Mouse (Mus musculus): ENCODE results near the gene Zfp518b. TPM values are rescaled to one million over a fixed set of nuclear protein-coding genes. Genes with fewer than 3 reads are reported as not detected.

Zfp518b gene
- polyA plus RNA-seq, 1 experiment = 3.3 TPM

DNA sequence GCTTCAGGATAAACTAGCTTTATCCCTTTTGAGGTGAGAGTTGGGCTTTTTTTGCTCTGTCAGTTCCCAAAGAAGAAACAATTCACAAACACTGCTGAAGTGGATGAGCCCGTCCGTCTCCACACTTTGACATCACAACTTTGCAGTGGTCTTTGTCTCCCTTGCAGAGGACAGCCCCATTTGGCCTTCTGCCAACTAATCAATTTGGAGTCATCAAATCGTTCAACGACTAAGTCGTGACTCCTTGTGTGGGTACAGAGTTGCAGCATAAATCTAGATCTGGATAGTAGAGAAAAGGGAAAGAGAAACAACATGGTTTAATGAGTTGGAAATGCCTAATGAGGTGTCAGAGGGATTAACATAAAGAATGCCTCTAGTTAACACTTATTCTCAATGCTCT is 33.2 kb downstream of the Zfp518b start:
- Histone ChIP-seq H3K36me3 (ENCODE audit: control insufficient read depth, insufficient read depth) (no peaks in the 10 kb centered on the region), H3K79me2 (ENCODE audit: control insufficient read depth, insufficient read depth) (no peaks in the 10 kb centered on the region), H3K79me3 (ENCODE audit: low read depth) (no peaks in the 10 kb centered on the region), H3K4me3 (ENCODE audit: insufficient read depth, poor library complexity, severe bottlenecking) (no peak overlapping the region), H3ac (ENCODE audit: control insufficient read depth, insufficient read length, low read depth) (no peak overlapping the region), H3K27me3 (ENCODE audit: control insufficient read depth, insufficient read depth, insufficient read length) (no peaks in the 10 kb centered on the region)
- TF ChIP-seq CTCF (IDR thresholded peaks at IDR 0.05; ENCODE audit: control insufficient read depth, insufficient read depth, insufficient read length) = no peak
- TF ChIP-seq MAX (IDR thresholded peaks at IDR 0.05) = no peak
- no peak for TF ChIP-seq USF1 (IDR thresholded peaks at IDR 0.05; ENCODE audit: low read depth)
- no peak for TF ChIP-seq MYOG (IDR thresholded peaks at IDR 0.05; ENCODE audit: control insufficient read depth, extremely low read depth, insufficient read length)
- TF ChIP-seq MYOD1 (IDR thresholded peaks at IDR 0.05; ENCODE audit: control insufficient read depth, insufficient read length, low read depth) = no peak
- TF ChIP-seq FOSL1 (IDR thresholded peaks at IDR 0.05; ENCODE audit: insufficient read depth, low read length, poor library complexity, severe bottlenecking) = no peak
- TF ChIP-seq CEBPB (IDR thresholded peaks at IDR 0.05; ENCODE audit: low read depth) = no peak

DNA sequence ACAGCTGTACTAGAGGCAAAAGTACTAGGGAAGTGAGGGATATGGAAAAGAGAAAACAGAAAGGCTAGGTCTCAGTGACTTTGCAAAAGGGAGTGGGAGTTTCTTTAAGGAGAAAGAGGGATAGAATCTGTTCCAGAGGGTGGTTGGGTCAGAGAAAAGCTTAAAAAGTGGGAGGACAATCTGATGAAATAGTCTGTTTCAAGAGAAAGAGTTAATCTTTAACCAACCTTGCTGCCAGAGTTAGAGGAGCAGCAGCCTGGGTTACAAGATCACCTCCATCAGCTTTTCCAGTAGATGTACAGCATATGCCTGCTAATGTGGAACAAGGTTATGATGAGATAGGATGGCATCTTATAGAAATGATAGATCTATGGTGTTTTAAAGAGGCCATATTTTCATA is 43.1 kb downstream of the Zfp518b start:
- Histone ChIP-seq H3K79me3 (ENCODE audit: low read depth) (no peaks in the 10 kb centered on the region), H3K79me2 (ENCODE audit: control insufficient read depth, insufficient read depth) (no peaks in the 10 kb centered on the region), H3K36me3 (ENCODE audit: control insufficient read depth, insufficient read depth) (no peaks in the 10 kb centered on the region), H3K4me3 (ENCODE audit: insufficient read depth, poor library complexity, severe bottlenecking) (no peak overlapping the region), H3K27me3 (ENCODE audit: control insufficient read depth, insufficient read depth, insufficient read length) (no peaks in the 10 kb centered on the region), H3ac (ENCODE audit: control insufficient read depth, insufficient read length, low read depth) (no peak overlapping the region)
- TF ChIP-seq CTCF (IDR thresholded peaks at IDR 0.05; ENCODE audit: control insufficient read depth, insufficient read depth, insufficient read length) (no peak), FOSL1 (IDR thresholded peaks at IDR 0.05; ENCODE audit: insufficient read depth, low read length, poor library complexity, severe bottlenecking) (no peak), CEBPB (IDR thresholded peaks at IDR 0.05; ENCODE audit: low read depth) (no peak), USF1 (IDR thresholded peaks at IDR 0.05; ENCODE audit: low read depth) (no peak), MAX (IDR thresholded peaks at IDR 0.05) (no peak), MYOG (IDR thresholded peaks at IDR 0.05; ENCODE audit: control insufficient read depth, extremely low read depth, insufficient read length) (no peak), MYOD1 (IDR thresholded peaks at IDR 0.05; ENCODE audit: control insufficient read depth, insufficient read length, low read depth) (no peak)

DNA sequence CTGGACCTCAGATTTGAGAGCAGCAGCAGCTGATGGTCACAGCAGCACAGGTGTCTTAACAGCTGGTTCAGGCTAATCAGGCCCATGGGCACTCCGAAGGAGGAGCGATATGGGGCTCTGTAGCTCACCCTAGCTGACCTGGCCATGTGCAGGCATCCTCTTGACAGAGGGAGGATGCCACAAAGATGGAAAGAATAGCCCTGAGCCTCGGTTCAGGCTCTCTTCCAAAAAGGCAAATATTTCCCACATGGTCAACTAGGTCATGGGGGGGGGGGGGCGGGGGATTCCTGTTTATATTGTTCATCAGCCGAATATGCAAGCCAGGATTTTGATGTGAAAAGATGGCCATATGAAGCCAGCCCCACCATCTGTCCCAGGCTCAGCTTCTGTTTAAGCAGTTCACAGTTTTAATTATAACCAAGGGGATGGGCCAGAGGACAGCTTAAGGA is 48.3 kb downstream of the Zfp518b start:
- Histone ChIP-seq H3ac (ENCODE audit: control insufficient read depth, insufficient read length, low read depth) (no peak overlapping the region), H3K4me3 (ENCODE audit: insufficient read depth, poor library complexity, severe bottlenecking) (no peak overlapping the region), H3K79me2 (ENCODE audit: control insufficient read depth, insufficient read depth) (no peaks in the 10 kb centered on the region), H3K27me3 (ENCODE audit: control insufficient read depth, insufficient read depth, insufficient read length) (peaks cover 7% of the 10 kb centered on the region), H3K79me3 (ENCODE audit: low read depth) (no peaks in the 10 kb centered on the region), H3K36me3 (ENCODE audit: control insufficient read depth, insufficient read depth) (no peaks in the 10 kb centered on the region)
- TF ChIP-seq FOSL1 (IDR thresholded peaks at IDR 0.05; ENCODE audit: insufficient read depth, low read length, poor library complexity, severe bottlenecking) = no peak
- TF ChIP-seq MYOD1 (IDR thresholded peaks at IDR 0.05; ENCODE audit: control insufficient read depth, insufficient read length, low read depth) = no peak
- TF ChIP-seq CEBPB (IDR thresholded peaks at IDR 0.05; ENCODE audit: low read depth) = no peak
- TF ChIP-seq USF1 (IDR thresholded peaks at IDR 0.05; ENCODE audit: low read depth) = no peak
- no peak for TF ChIP-seq CTCF (IDR thresholded peaks at IDR 0.05; ENCODE audit: control insufficient read depth, insufficient read depth, insufficient read length)
- TF ChIP-seq MYOG (IDR thresholded peaks at IDR 0.05; ENCODE audit: control insufficient read depth, extremely low read depth, insufficient read length) = no peak
- TF ChIP-seq MAX (IDR thresholded peaks at IDR 0.05) = no peak

DNA sequence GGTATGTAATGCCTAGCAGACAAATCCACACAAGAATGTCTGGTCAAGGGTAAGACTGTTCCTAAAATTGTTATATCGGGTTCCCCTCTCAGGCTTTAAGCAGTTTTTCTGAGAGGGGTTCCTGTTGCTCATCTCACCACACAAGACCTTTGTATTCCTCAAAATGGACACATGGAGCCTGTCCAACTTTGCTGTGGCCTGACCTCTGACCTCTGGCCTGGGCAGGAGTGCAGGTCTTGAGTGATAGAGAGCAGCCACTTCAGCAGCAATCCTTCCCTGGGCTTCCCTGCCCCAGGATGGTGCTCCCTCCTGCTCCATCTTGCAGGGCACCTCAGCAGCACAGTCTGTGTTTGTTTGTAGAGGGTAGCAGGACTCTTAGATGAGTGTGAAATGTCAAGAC is 48.9 kb downstream of the Zfp518b start:
- no peaks in the 10 kb centered on the region for H3K79me2 ChIP-seq (ENCODE audit: control insufficient read depth, insufficient read depth)
- no peak overlapping the region for H3K4me3 ChIP-seq (ENCODE audit: insufficient read depth, poor library complexity, severe bottlenecking)
- no peaks in the 10 kb centered on the region for H3K79me3 ChIP-seq (ENCODE audit: low read depth)
- no peak overlapping the region for H3ac ChIP-seq (ENCODE audit: control insufficient read depth, insufficient read length, low read depth)
- H3K27me3 ChIP-seq (ENCODE audit: control insufficient read depth, insufficient read depth, insufficient read length) = peaks cover 7% of the 10 kb centered on the region
- H3K36me3 ChIP-seq (ENCODE audit: control insufficient read depth, insufficient read depth) = no peaks in the 10 kb centered on the region
- TF ChIP-seq CTCF (IDR thresholded peaks at IDR 0.05; ENCODE audit: control insufficient read depth, insufficient read depth, insufficient read length) (no peak), FOSL1 (IDR thresholded peaks at IDR 0.05; ENCODE audit: insufficient read depth, low read length, poor library complexity, severe bottlenecking) (no peak)

DNA sequence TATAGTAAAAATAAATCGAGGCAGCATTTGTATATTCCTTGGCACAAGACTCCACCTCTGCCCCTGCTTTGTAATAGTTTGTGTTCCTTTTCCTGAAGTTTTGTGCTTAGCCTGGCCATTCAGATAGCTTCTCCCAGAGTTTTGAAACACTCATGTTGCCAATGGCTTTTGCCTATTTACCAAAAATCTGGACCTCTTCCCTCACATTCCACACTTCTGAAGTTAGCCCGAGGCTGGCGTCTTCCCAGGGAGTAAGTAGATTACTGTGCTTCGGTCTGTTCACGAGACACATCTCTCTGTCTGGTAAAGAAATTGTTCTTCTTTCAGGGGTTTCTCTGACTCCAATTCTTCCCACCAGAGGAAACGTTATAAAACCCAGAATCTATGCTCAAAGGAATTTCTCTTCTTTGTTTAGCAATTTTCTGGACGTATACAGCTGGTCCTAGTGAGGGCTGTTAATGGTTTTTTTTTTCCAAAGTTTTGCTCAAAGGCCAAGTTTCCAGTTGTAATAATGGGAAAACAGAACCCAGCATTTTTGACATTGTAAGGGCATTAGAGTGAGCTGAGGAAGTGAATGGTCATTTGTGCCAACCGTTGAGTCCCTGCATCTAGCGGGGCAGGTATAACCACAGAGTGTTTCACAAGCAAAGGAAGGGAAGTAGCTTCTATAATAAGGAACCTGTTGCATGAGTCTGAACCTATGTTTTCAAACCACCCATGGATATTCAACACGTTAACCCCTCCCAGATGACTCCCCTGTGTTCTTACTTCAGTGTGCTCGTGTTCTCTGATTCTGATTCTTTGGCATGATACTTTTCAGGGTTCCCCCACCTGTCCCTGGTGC is 50.1 kb downstream of the Zfp518b start:
- Histone ChIP-seq H3K79me3 (ENCODE audit: low read depth) (no peaks in the 10 kb centered on the region), H3ac (ENCODE audit: control insufficient read depth, insufficient read length, low read depth) (no peak overlapping the region), H3K4me3 (ENCODE audit: insufficient read depth, poor library complexity, severe bottlenecking) (no peak overlapping the region), H3K36me3 (ENCODE audit: control insufficient read depth, insufficient read depth) (no peaks in the 10 kb centered on the region), H3K79me2 (ENCODE audit: control insufficient read depth, insufficient read depth) (no peaks in the 10 kb centered on the region), H3K27me3 (ENCODE audit: control insufficient read depth, insufficient read depth, insufficient read length) (peaks cover 7% of the 10 kb centered on the region)
- no peak for TF ChIP-seq MYOD1 (IDR thresholded peaks at IDR 0.05; ENCODE audit: control insufficient read depth, insufficient read length, low read depth)
- no peak for TF ChIP-seq MYOG (IDR thresholded peaks at IDR 0.05; ENCODE audit: control insufficient read depth, extremely low read depth, insufficient read length)
- TF ChIP-seq CTCF (IDR thresholded peaks at IDR 0.05; ENCODE audit: control insufficient read depth, insufficient read depth, insufficient read length) = no peak
- TF ChIP-seq USF1 (IDR thresholded peaks at IDR 0.05; ENCODE audit: low read depth) = no peak
- no peak for TF ChIP-seq MAX (IDR thresholded peaks at IDR 0.05)
- no peak for TF ChIP-seq FOSL1 (IDR thresholded peaks at IDR 0.05; ENCODE audit: insufficient read depth, low read length, poor library complexity, severe bottlenecking)
- no peak for TF ChIP-seq CEBPB (IDR thresholded peaks at IDR 0.05; ENCODE audit: low read depth)

All from C2C12 (cell line).